In the genomic region with DNA sequence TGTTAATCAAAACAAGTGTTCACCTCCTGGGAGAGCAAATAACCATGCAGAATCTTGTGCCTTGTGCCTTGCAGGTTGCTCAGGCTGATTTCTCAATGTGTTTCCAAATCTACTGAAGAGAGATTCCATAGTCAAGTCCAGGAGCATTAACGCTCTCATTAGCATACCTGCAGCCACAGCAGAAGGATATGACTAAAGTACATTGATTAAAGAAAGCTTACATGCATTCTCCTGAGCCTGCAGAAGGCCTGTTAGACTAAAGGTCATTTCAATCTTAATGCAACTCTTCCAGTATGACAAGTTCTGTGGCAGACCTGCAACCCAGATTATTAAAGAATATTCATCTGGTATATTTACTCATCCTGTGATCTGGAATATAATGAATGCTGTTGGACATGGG, we compare ENCODE assay signal across 23 mouse cellular contexts. TPM values are rescaled to one million over a fixed set of nuclear protein-coding genes. Genes with fewer than 3 reads are reported as not detected.
DNase-seq lines count a peak whose midpoint lies in the region; ATAC-seq and TF ChIP-seq lines count a peak whose summit lies in the region.
"Had no signal": no experiment of that assay in that cellular context is flagged by ENCODE, and none has a peak within 500 bp of the region (broad histone marks: within the 10 kb centered on the region; RNA-seq: fewer than 3 reads in every experiment).

No protein-coding gene starts in this region.

- no peak for DNase-seq in stomach, postnatal 0 days (ENCODE audit: low spot score)
- no peak for DNase-seq in thymus, postnatal 25 days
- no peak for DNase-seq in layer of hippocampus, adult 9-10 months (ENCODE audit: low spot score)
- DNase-seq: adrenal gland, adult 8-10 months; adrenal gland, postnatal 14 days; adrenal gland, postnatal 36 days; B cell, adult 2 months; cerebellum, adult 11-12 months; cerebellum, adult 2 months; cerebellum, adult 9-10 months; cerebellum, postnatal 10 days; cerebellum, postnatal 25 days had no signal

- H3K4me2 ChIP-seq in intestine, embryonic 15.5 days (replicated peaks): no peak overlapping the region
- peak overlapping the region; percentile 46; the same call in 1 of the 2 replicates for H3K4me2 ChIP-seq in intestine, postnatal 0 days (replicated peaks; ENCODE audit: low read depth)
- no peak overlapping the region for H3K4me2 ChIP-seq in stomach, postnatal 0 days (replicated peaks; ENCODE audit: low read depth)
- H3K4me2 ChIP-seq: embryonic facial prominence, embryonic 12.5 days; forebrain, embryonic 13.5 days; forebrain, embryonic 15.5 days had no signal

- no peaks in the 10 kb centered on the region for H3K36me3 ChIP-seq in intestine, embryonic 15.5 days
- H3K36me3 ChIP-seq in intestine, postnatal 0 days (ENCODE audit: control insufficient read depth, insufficient read depth): no peaks in the 10 kb centered on the region
- H3K36me3 ChIP-seq in stomach, postnatal 0 days (ENCODE audit: control insufficient read depth, insufficient read depth, low read length): no peaks in the 10 kb centered on the region
- H3K36me3 ChIP-seq: embryonic facial prominence, embryonic 10.5 days; embryonic facial prominence, embryonic 12.5 days; forebrain, embryonic 15.5 days; G1E had no signal

- ATAC-seq in intestine, embryonic 15.5 days: peak; percentile 66
- peak; percentile 61 for ATAC-seq in intestine, postnatal 0 days
- 0 out of 2 replicates have a peak, but pooled peaks have one; percentile 32 for ATAC-seq in stomach, postnatal 0 days (ENCODE audit: low FRiP score, low TSS enrichment)
- ATAC-seq: activated CD4-positive, CD25-positive, alpha-beta regulatory T cell, adult 4 months; CD4-positive, CD25-positive, alpha-beta regulatory T cell, adult 4 months; forebrain, embryonic 13.5 days; forebrain, embryonic 15.5 days; Patski had no signal

- no peaks in the 10 kb centered on the region for H3K9me3 ChIP-seq in intestine, embryonic 15.5 days
- no peaks in the 10 kb centered on the region for H3K9me3 ChIP-seq in intestine, postnatal 0 days (ENCODE audit: control insufficient read depth)
- no peaks in the 10 kb centered on the region for H3K9me3 ChIP-seq in stomach, postnatal 0 days (ENCODE audit: control insufficient read depth, low read length)
- H3K9me3 ChIP-seq: embryonic facial prominence, embryonic 10.5 days; embryonic facial prominence, embryonic 12.5 days; forebrain, embryonic 13.5 days; forebrain, embryonic 15.5 days; G1E had no signal

- no peak overlapping the region for H3K27ac ChIP-seq in intestine, embryonic 15.5 days
- H3K27ac ChIP-seq in intestine, postnatal 0 days (ENCODE audit: low read depth, low read length): peak overlapping the region; percentile 68; the same call in 1 of the 2 replicates
- no peak overlapping the region for H3K27ac ChIP-seq in stomach, postnatal 0 days (replicated peaks)
- H3K27ac ChIP-seq: embryonic facial prominence, embryonic 10.5 days; embryonic facial prominence, embryonic 12.5 days; forebrain, embryonic 13.5 days; forebrain, embryonic 15.5 days had no signal

- no peak for TF ChIP-seq EP300 in stomach, postnatal 0 days (optimal IDR thresholded peaks at IDR 0.05)

- H3K27me3 ChIP-seq in intestine, embryonic 15.5 days (replicated peaks): no peaks in the 10 kb centered on the region
- H3K27me3 ChIP-seq in intestine, postnatal 0 days (replicated peaks; ENCODE audit: control insufficient read depth, insufficient read depth, low read length): no peaks in the 10 kb centered on the region
- H3K27me3 ChIP-seq in stomach, postnatal 0 days (ENCODE audit: control insufficient read depth, insufficient read depth, low read length): no peaks in the 10 kb centered on the region
- H3K27me3 ChIP-seq: CH12.LX; embryonic facial prominence, embryonic 12.5 days; forebrain, embryonic 13.5 days; forebrain, embryonic 15.5 days; Patski had no signal

- H3K4me3 ChIP-seq in intestine, embryonic 15.5 days (replicated peaks): no peak overlapping the region
- peak overlapping the region; percentile 25 for H3K4me3 ChIP-seq in intestine, postnatal 0 days (ENCODE audit: low read depth, low read length)
- no peak overlapping the region for H3K4me3 ChIP-seq in stomach, postnatal 0 days (ENCODE audit: low read depth, low read length)
- H3K4me3 ChIP-seq: embryonic facial prominence, embryonic 10.5 days; embryonic facial prominence, embryonic 12.5 days; forebrain, embryonic 13.5 days; forebrain, embryonic 15.5 days had no signal

- no peak for TF ChIP-seq CTCF in intestine, postnatal 0 days (IDR thresholded peaks at IDR 0.05; ENCODE audit: low read depth)
- TF ChIP-seq CTCF in stomach, postnatal 0 days (IDR thresholded peaks at IDR 0.05; ENCODE audit: low read depth): no peak

- 69% methylated on average over 1 of the region's 1 CpGs for WGBS in intestine, embryonic 15.5 days
- 48% methylated on average over 1 of the region's 1 CpGs for WGBS in intestine, postnatal 0 days
- 74% methylated on average over 1 of the region's 1 CpGs for WGBS in stomach, postnatal 0 days

- H3K9ac ChIP-seq in intestine, embryonic 15.5 days: no peak overlapping the region
- no peak overlapping the region for H3K9ac ChIP-seq in intestine, postnatal 0 days (ENCODE audit: low read depth, low read length)
- no peak overlapping the region for H3K9ac ChIP-seq in stomach, postnatal 0 days (ENCODE audit: low read length)
- H3K9ac ChIP-seq: embryonic facial prominence, embryonic 12.5 days; forebrain, embryonic 13.5 days; forebrain, embryonic 15.5 days had no signal

- no peaks in the 10 kb centered on the region for H3K4me1 ChIP-seq in intestine, embryonic 15.5 days (replicated peaks)
- H3K4me1 ChIP-seq in intestine, postnatal 0 days (replicated peaks; ENCODE audit: control insufficient read depth, insufficient read depth, low read length): peaks cover 3% of the 10 kb centered on the region; the same call in 1 of the 2 replicates
- no peaks in the 10 kb centered on the region for H3K4me1 ChIP-seq in stomach, postnatal 0 days (replicated peaks; ENCODE audit: control insufficient read depth, insufficient read depth)
- H3K4me1 ChIP-seq: forebrain, embryonic 13.5 days; forebrain, embryonic 15.5 days had no signal

RNA-seq across cellular contexts. Expression of a gene that starts 46.7 kb away (rescaled TPM):
- polyA plus RNA-seq in intestine, embryonic 15.5 days (2015; fragmentation: Nextera tagmentation; extraction: Ambion mirVana): 2.8 and 3.4 TPM in 2 replicates
- polyA plus RNA-seq in intestine, postnatal 0 days (2015; fragmentation: Nextera tagmentation; extraction: Ambion mirVana): 22.8 and 27.7 TPM in 2 replicates
- polyA plus RNA-seq in stomach, postnatal 0 days (2015; fragmentation: Nextera tagmentation; extraction: Ambion mirVana): 4.4 and 5.5 TPM in 2 replicates
